ENCODE assay signal across 8 mouse cellular contexts in the genomic region with DNA sequence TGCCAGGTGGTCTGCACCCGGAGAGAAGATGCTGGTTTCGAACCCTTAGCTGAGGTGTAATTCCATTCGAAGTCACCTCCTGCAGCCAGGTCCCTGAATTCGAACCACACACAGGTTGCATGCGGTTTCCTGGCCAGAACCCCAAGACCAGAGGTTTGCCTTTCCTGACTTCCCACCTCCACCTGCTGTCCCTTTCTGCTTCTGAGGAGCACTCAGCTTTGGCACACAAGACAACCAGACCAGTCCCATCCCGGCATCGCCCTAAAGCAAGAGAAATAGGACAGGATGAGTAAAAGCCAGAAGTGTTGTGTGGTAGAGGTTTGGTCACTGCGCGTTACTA. TPM values are rescaled to one million over a fixed set of nuclear protein-coding genes. Genes with fewer than 3 reads are reported as not detected.
DNase-seq lines count a peak whose midpoint lies in the region; ATAC-seq and TF ChIP-seq lines count a peak whose summit lies in the region.

No protein-coding gene starts in this region.

- peak overlapping the region; percentile 68; the same call in 1 of the 2 replicates for H3K27ac ChIP-seq in neural tube, embryonic 11.5 days (ENCODE audit: low read depth, low read length)
- H3K27ac ChIP-seq in liver, embryonic 12.5 days, result no peak overlapping the region
- peak overlapping the region; percentile 90 for H3K27ac ChIP-seq in stomach, postnatal 0 days (replicated peaks)

- 36% methylated on average over 9 of the region's 9 CpGs for whole genome bisulfite sequencing in neural tube, embryonic 11.5 days
- 31% methylated on average over 9 of the region's 9 CpGs for WGBS in liver, embryonic 12.5 days (ENCODE audit: insufficient replicate concordance)
- 29% methylated on average over 9 of the region's 9 CpGs for WGBS in stomach, postnatal 0 days

- no peak for DNase-seq in cerebellum, adult 11-12 months
- no peak for DNase-seq in neural tube, embryonic 11.5 days (ENCODE audit: low spot score)
- no peak for DNase-seq in neural tube, embryonic 10.5 days (ENCODE audit: extremely low spot score, low spot score)
- peak; percentile 19 for DNase-seq in stomach, postnatal 0 days (ENCODE audit: low spot score)
- no peak for DNase-seq in left cerebral cortex, adult 8-10 months (ENCODE audit: low spot score in 2 of 2)
- DNase-seq in urinary bladder, adult 18-20 months (ENCODE audit: low spot score in 2 of 2), result no peak

- H3K4me3 ChIP-seq in neural tube, embryonic 11.5 days (ENCODE audit: low read depth, low read length), result peak overlapping the region; percentile 66
- peak overlapping the region; percentile 68 for H3K4me3 ChIP-seq in liver, embryonic 12.5 days
- peak overlapping the region; percentile 81 for H3K4me3 ChIP-seq in stomach, postnatal 0 days (ENCODE audit: low read depth, low read length)

- H3K9ac ChIP-seq in neural tube, embryonic 11.5 days (ENCODE audit: low read length), result peak overlapping the region; percentile 80
- H3K9ac ChIP-seq in liver, embryonic 12.5 days, result peak overlapping the region; percentile 67
- H3K9ac ChIP-seq in stomach, postnatal 0 days (ENCODE audit: low read length), result peak overlapping the region; percentile 82

- H3K27me3 ChIP-seq in neural tube, embryonic 11.5 days (ENCODE audit: control insufficient read depth, insufficient read depth, low read length), result no peaks in the 10 kb centered on the region
- peaks cover 24% of the 10 kb centered on the region for H3K27me3 ChIP-seq in liver, embryonic 12.5 days (replicated peaks)
- no peaks in the 10 kb centered on the region for H3K27me3 ChIP-seq in stomach, postnatal 0 days (ENCODE audit: control insufficient read depth, insufficient read depth, low read length)

- H3K4me1 ChIP-seq in neural tube, embryonic 11.5 days (ENCODE audit: control insufficient read depth, insufficient read depth, low read length), result peaks cover 6% of the 10 kb centered on the region
- H3K4me1 ChIP-seq in liver, embryonic 12.5 days, result peaks cover 7% of the 10 kb centered on the region
- H3K4me1 ChIP-seq in stomach, postnatal 0 days (replicated peaks; ENCODE audit: control insufficient read depth, insufficient read depth), result no peaks in the 10 kb centered on the region

- no peak for TF ChIP-seq CTCF in stomach, postnatal 0 days (IDR thresholded peaks at IDR 0.05; ENCODE audit: low read depth)

- no peaks in the 10 kb centered on the region for H3K36me3 ChIP-seq in neural tube, embryonic 11.5 days (ENCODE audit: control insufficient read depth, insufficient read depth, low read length)
- no peaks in the 10 kb centered on the region for H3K36me3 ChIP-seq in liver, embryonic 12.5 days
- no peaks in the 10 kb centered on the region for H3K36me3 ChIP-seq in stomach, postnatal 0 days (ENCODE audit: control insufficient read depth, insufficient read depth, low read length)

- peak; percentile 22; the same call in 1 of the 2 replicates for ATAC-seq in cerebellum, adult (ENCODE audit: insufficient number of reproducible peaks, low FRiP score, low TSS enrichment)
- peak; percentile 5; the same call in 1 of the 2 replicates for ATAC-seq in neural tube, embryonic 11.5 days (ENCODE audit: insufficient read depth, low FRiP score, low TSS enrichment)
- no peak for ATAC-seq in liver, embryonic 12.5 days
- ATAC-seq in stomach, postnatal 0 days (ENCODE audit: low FRiP score, low TSS enrichment), result no peak

- H3K4me2 ChIP-seq in neural tube, embryonic 11.5 days (ENCODE audit: low read depth), result peak overlapping the region; percentile 76
- peak overlapping the region; percentile 87 for H3K4me2 ChIP-seq in liver, embryonic 12.5 days
- peak overlapping the region; percentile 82 for H3K4me2 ChIP-seq in stomach, postnatal 0 days (replicated peaks; ENCODE audit: low read depth)

- no peaks in the 10 kb centered on the region for H3K9me3 ChIP-seq in neural tube, embryonic 11.5 days (ENCODE audit: control insufficient read depth, low read length)
- H3K9me3 ChIP-seq in liver, embryonic 12.5 days (replicated peaks), result no peaks in the 10 kb centered on the region
- H3K9me3 ChIP-seq in stomach, postnatal 0 days (ENCODE audit: control insufficient read depth, low read length), result no peaks in the 10 kb centered on the region

- no peak for TF ChIP-seq EP300 in stomach, postnatal 0 days (optimal IDR thresholded peaks at IDR 0.05)

RNA-seq across cellular contexts. Expression of a gene that starts 0.5 kb away (rescaled TPM):
- 18.8 and 20.1 TPM in 2 replicates for polyA plus RNA-seq in neural tube, embryonic 11.5 days (2014; fragmentation: Nextera tagmentation; extraction: Ambion mirVana)
- polyA plus RNA-seq in liver, embryonic 12.5 days (2016; fragmentation: Nextera tagmentation; extraction: Ambion mirVana), result 10.8 and 11.3 TPM in 2 replicates
- 63.5 and 76.4 TPM in 2 replicates for polyA plus RNA-seq in stomach, postnatal 0 days (2015; fragmentation: Nextera tagmentation; extraction: Ambion mirVana)
- 100 to 1,000 TPM; 216 to 256 (median 234) TPM for total RNA-seq in left cerebral cortex, adult 8-10 months (2022)

Comparison
In these comparisons a context has a peak if more than half of its experiments do, and no peak if none do; other contexts are left out.
1. ATAC-seq: peak in cerebellum, adult (single experiment) and neural tube, embryonic 11.5 days (single experiment); none in liver, embryonic 12.5 days (single experiment) and stomach, postnatal 0 days (single experiment).
2. Peak in every context shown above with its lines, with median percentiles within 50 percentile points of each other: H3K4me2 ChIP-seq, H3K4me3 ChIP-seq and H3K9ac ChIP-seq.